Mouse (Mus musculus): ENCODE measurements around the gene Gm21972. TPM values are rescaled to one million over a fixed set of nuclear protein-coding genes. Genes with fewer than 3 reads are reported as not detected.
A peak's percentile ranks its signal among the peaks of the same experiment; 100 is the strongest.

Gm21972 gene
- polyA plus RNA-seq (2012; fragmentation: generic; extraction: Trizol), result 1.0 TPM

DNA sequence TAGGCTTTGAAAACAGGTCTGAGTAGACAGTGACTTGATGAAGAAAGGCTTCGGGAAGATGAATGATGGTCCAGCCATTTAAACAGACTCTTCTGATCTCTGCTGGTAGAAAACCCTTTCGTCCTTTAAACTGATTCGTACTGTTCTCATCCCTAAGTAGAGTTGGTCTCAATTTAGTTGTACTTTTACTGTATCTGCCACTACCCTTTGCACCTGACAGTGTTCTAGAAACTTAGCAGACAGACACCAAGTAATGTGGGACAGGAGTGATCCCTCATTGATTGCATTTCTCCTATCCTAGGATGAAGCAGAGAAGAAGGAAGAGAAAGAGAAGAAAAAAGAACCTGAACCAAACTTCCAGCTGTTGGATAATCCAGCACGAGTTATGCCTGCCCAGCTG, at the start of gene Gm21972:
Gene Gm21972 (plus strand): TSS at position 301 of the 400 bp plus-strand sequence.
- Histone ChIP-seq H3K4me2 (ENCODE audit: low read depth) (no peak within 1 kb of the TSS), H3ac (ENCODE audit: control insufficient read depth, insufficient read length) (no peak within 1 kb of the TSS), H3K79me2 (ENCODE audit: control insufficient read depth, insufficient read depth) (no peaks in the 10 kb centered on the region), H3K27me3 (ENCODE audit: control insufficient read depth, insufficient read depth, insufficient read length) (no peaks in the 10 kb centered on the region), H3K4me3 (no peak within 1 kb of the TSS), H3K36me3 (ENCODE audit: control insufficient read depth, insufficient read depth) (peaks cover 57% of the 10 kb centered on the region)
- TF ChIP-seq MYOD1 (IDR thresholded peaks at IDR 0.05; ENCODE audit: control insufficient read depth in 1 of 3, insufficient read length in 2 of 3, low read depth in 2 of 3) (no peak), POLR2A (IDR thresholded peaks at IDR 0.05; ENCODE audit: insufficient read length, low read depth) (no peak)

DNA sequence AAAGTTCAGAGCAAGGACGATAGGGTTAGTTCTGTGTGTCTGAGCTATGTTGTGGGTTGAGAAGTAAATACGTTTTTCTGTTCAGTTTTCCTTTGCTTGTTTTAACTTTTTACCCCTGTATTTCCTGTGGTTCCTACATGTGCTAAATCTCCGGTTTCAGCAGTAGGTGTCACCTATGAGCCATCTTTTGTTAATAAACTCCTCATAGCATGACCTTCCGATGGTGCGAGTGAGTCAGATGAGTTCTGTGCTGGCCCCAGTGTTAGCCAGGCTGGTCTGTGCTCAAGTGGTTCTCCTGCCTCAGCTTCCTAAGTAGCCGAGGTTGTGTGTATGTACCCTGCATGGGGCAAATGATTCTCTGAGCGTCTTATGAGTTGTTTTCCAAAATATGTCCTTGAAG, 39.0 kb upstream of the Gm21972 start:
- Histone ChIP-seq H3K27me3 (ENCODE audit: control insufficient read depth, insufficient read depth, insufficient read length) (no peaks in the 10 kb centered on the region), H3K4me2 (ENCODE audit: low read depth) (no peak overlapping the region), H3ac (ENCODE audit: control insufficient read depth, insufficient read length) (no peak overlapping the region), H3K36me3 (ENCODE audit: control insufficient read depth, insufficient read depth) (peaks cover 60% of the 10 kb centered on the region), H3K79me2 (ENCODE audit: control insufficient read depth, insufficient read depth) (peaks cover 7% of the 10 kb centered on the region), H3K4me3 (no peak overlapping the region)
- TF ChIP-seq E2F4 (IDR thresholded peaks at IDR 0.05; ENCODE audit: insufficient read depth), result no peak
- no peak for TF ChIP-seq USF1 (IDR thresholded peaks at IDR 0.05; ENCODE audit: low read depth)
- TF ChIP-seq POLR2A (IDR thresholded peaks at IDR 0.05; ENCODE audit: insufficient read length, low read depth), result no peak
- no peak for TF ChIP-seq REST (IDR thresholded peaks at IDR 0.05; ENCODE audit: insufficient read depth, insufficient read length)
- TF ChIP-seq TCF3 (IDR thresholded peaks at IDR 0.05; ENCODE audit: insufficient read length, low read depth), result no peak
- TF ChIP-seq POLR2AphosphoS2 (IDR thresholded peaks at IDR 0.05; ENCODE audit: insufficient read length, low read depth), result no peak
- no peak for TF ChIP-seq SRF (IDR thresholded peaks at IDR 0.05; ENCODE audit: control insufficient read depth, insufficient read length, low read depth)
- no peak for TF ChIP-seq TCF12 (IDR thresholded peaks at IDR 0.05; ENCODE audit: insufficient read depth, poor library complexity, severe bottlenecking)
- no peak for TF ChIP-seq CEBPB (IDR thresholded peaks at IDR 0.05; ENCODE audit: insufficient read depth, poor library complexity, severe bottlenecking)
- TF ChIP-seq MAX (IDR thresholded peaks at IDR 0.05; ENCODE audit: low read depth), result no peak
- TF ChIP-seq MYOD1 (IDR thresholded peaks at IDR 0.05; ENCODE audit: control insufficient read depth in 1 of 3, insufficient read length in 2 of 3, low read depth in 2 of 3), result no peak
- no peak for TF ChIP-seq MYOG (IDR thresholded peaks at IDR 0.05; ENCODE audit: control insufficient read depth in 1 of 3, insufficient read depth in 1 of 3, insufficient read length in 2 of 3, low read depth in 2 of 3)

DNA sequence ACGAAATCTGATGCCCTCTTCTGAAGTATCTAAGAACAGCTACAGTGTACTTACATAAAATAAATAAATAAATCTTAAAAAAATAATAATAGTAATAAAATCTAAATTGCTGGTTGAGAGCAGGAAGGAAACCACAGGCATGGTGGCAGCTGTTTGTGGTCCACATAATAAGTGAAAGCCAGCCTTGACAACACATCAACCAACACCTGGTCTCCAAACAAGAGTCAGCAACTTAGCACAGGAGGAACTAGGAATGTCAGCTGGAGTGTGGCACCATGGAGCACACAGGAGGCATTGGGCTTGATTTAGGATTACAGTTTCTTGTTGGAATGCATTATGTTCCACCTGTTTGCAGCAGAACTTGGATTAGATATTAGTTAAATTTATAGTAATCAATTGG, 28.4 kb upstream of the Gm21972 start:
- peaks cover 14% of the 10 kb centered on the region for H3K79me2 ChIP-seq (ENCODE audit: control insufficient read depth, insufficient read depth)
- TF ChIP-seq TCF12 (IDR thresholded peaks at IDR 0.05; ENCODE audit: insufficient read depth, poor library complexity, severe bottlenecking), result peak; percentile 72
- TF ChIP-seq SRF (IDR thresholded peaks at IDR 0.05; ENCODE audit: control insufficient read depth, insufficient read length, low read depth), result no peak
- TF ChIP-seq REST (IDR thresholded peaks at IDR 0.05; ENCODE audit: insufficient read depth, insufficient read length), result no peak
- TF ChIP-seq MYOG (IDR thresholded peaks at IDR 0.05; ENCODE audit: control insufficient read depth in 1 of 3, insufficient read depth in 1 of 3, insufficient read length in 2 of 3, low read depth in 2 of 3), result peak; percentile 32 to 86 (median 56)
- no peak for TF ChIP-seq CEBPB (IDR thresholded peaks at IDR 0.05; ENCODE audit: insufficient read depth, poor library complexity, severe bottlenecking)
- TF ChIP-seq E2F4 (IDR thresholded peaks at IDR 0.05; ENCODE audit: insufficient read depth), result no peak
- TF ChIP-seq MYOD1 (IDR thresholded peaks at IDR 0.05; ENCODE audit: control insufficient read depth in 1 of 3, insufficient read length in 2 of 3, low read depth in 2 of 3), result peak; percentile 45 to 90 (median 87)
- TF ChIP-seq POLR2AphosphoS2 (IDR thresholded peaks at IDR 0.05; ENCODE audit: insufficient read length, low read depth), result no peak
- TF ChIP-seq POLR2A (IDR thresholded peaks at IDR 0.05; ENCODE audit: insufficient read length, low read depth), result no peak
- TF ChIP-seq TCF3 (IDR thresholded peaks at IDR 0.05; ENCODE audit: insufficient read length, low read depth), result peak; percentile 45
- no peak for TF ChIP-seq USF1 (IDR thresholded peaks at IDR 0.05; ENCODE audit: low read depth)
- TF ChIP-seq MAX (IDR thresholded peaks at IDR 0.05; ENCODE audit: low read depth), result no peak
- no peak overlapping the region for H3K4me3 ChIP-seq
- no peak overlapping the region for H3ac ChIP-seq (ENCODE audit: control insufficient read depth, insufficient read length)
- H3K4me2 ChIP-seq (ENCODE audit: low read depth), result no peak overlapping the region
- no peaks in the 10 kb centered on the region for H3K27me3 ChIP-seq (ENCODE audit: control insufficient read depth, insufficient read depth, insufficient read length)
- peaks cover 21% of the 10 kb centered on the region for H3K36me3 ChIP-seq (ENCODE audit: control insufficient read depth, insufficient read depth)

DNA sequence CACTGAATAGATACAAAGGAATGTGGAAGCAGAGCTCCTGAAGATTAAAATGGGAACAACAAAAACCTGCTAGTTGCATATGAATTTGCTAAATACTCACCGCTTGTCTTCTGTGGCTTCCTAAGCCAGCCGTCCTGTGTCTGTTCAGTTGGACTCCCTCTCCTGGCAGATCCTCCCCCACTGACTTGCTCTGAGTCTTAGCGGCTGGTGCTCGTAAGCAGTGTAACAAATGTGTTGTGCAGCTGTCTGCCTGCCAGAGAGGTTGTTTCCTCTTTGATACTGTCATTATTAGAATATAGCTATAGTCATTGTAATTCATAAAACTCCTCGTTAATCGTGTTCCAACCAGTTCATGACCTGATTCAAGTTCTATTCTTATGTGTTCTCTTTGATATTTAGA, 21.7 kb upstream of the Gm21972 start, which contains the start of gene Htr2b:
Gene Htr2b (minus strand): TSS at position 192 of the 400 bp plus-strand sequence.
- Histone ChIP-seq H3K79me2 (ENCODE audit: control insufficient read depth, insufficient read depth) (peaks cover 22% of the 10 kb centered on the region), H3ac (ENCODE audit: control insufficient read depth, insufficient read length) (no peak within 1 kb of the TSS), H3K36me3 (ENCODE audit: control insufficient read depth, insufficient read depth) (peaks cover 12% of the 10 kb centered on the region), H3K27me3 (ENCODE audit: control insufficient read depth, insufficient read depth, insufficient read length) (no peaks in the 10 kb centered on the region), H3K4me2 (ENCODE audit: low read depth) (peak within 1 kb of the TSS; percentile 54), H3K4me3 (no peak within 1 kb of the TSS)
- TF ChIP-seq TCF12 (IDR thresholded peaks at IDR 0.05; ENCODE audit: insufficient read depth, poor library complexity, severe bottlenecking) (peak; percentile 2), POLR2AphosphoS2 (IDR thresholded peaks at IDR 0.05; ENCODE audit: insufficient read length, low read depth) (no peak), REST (IDR thresholded peaks at IDR 0.05; ENCODE audit: insufficient read depth, insufficient read length) (no peak), MYOG (IDR thresholded peaks at IDR 0.05; ENCODE audit: control insufficient read depth in 1 of 3, insufficient read depth in 1 of 3, insufficient read length in 2 of 3, low read depth in 2 of 3) (peak; percentile 66 to 92 (median 82)), E2F4 (IDR thresholded peaks at IDR 0.05; ENCODE audit: insufficient read depth) (no peak), CEBPB (IDR thresholded peaks at IDR 0.05; ENCODE audit: insufficient read depth, poor library complexity, severe bottlenecking) (no peak), USF1 (IDR thresholded peaks at IDR 0.05; ENCODE audit: low read depth) (no peak), TCF3 (IDR thresholded peaks at IDR 0.05; ENCODE audit: insufficient read length, low read depth) (no peak), POLR2A (IDR thresholded peaks at IDR 0.05; ENCODE audit: insufficient read length, low read depth) (no peak), SRF (IDR thresholded peaks at IDR 0.05; ENCODE audit: control insufficient read depth, insufficient read length, low read depth) (no peak), MYOD1 (IDR thresholded peaks at IDR 0.05; ENCODE audit: control insufficient read depth in 1 of 3, insufficient read length in 2 of 3, low read depth in 2 of 3) (peak; percentile 42 to 83 (median 68)), MAX (IDR thresholded peaks at IDR 0.05; ENCODE audit: low read depth) (no peak)

DNA sequence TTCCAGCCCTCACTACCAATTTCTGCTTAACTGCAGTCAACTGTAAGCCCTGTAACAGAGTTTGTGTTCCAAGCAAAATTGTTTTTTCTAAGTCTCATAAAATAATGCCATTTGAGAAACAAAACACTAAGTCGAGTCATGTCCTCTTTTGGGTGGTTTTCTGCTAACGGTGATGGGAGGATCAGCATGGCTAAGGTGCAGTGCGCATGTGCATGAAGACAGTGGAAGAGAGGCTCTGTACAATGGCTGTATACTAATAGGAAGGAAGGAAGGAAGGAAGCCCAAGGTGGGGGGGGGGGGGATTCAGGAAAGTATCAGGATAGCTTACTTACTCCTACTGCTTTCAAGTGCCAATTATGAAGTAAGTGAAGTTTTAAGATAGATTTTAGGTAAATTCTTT, 19.3 kb upstream of the Gm21972 start:
- no peak for TF ChIP-seq CEBPB (IDR thresholded peaks at IDR 0.05; ENCODE audit: insufficient read depth, poor library complexity, severe bottlenecking)
- TF ChIP-seq E2F4 (IDR thresholded peaks at IDR 0.05; ENCODE audit: insufficient read depth), result no peak
- no peak for TF ChIP-seq MAX (IDR thresholded peaks at IDR 0.05; ENCODE audit: low read depth)
- TF ChIP-seq TCF3 (IDR thresholded peaks at IDR 0.05; ENCODE audit: insufficient read length, low read depth), result no peak
- TF ChIP-seq TCF12 (IDR thresholded peaks at IDR 0.05; ENCODE audit: insufficient read depth, poor library complexity, severe bottlenecking), result no peak
- no peak for TF ChIP-seq POLR2A (IDR thresholded peaks at IDR 0.05; ENCODE audit: insufficient read length, low read depth)
- no peak for TF ChIP-seq USF1 (IDR thresholded peaks at IDR 0.05; ENCODE audit: low read depth)
- no peak for TF ChIP-seq REST (IDR thresholded peaks at IDR 0.05; ENCODE audit: insufficient read depth, insufficient read length)
- no peak for TF ChIP-seq SRF (IDR thresholded peaks at IDR 0.05; ENCODE audit: control insufficient read depth, insufficient read length, low read depth)
- no peak for TF ChIP-seq POLR2AphosphoS2 (IDR thresholded peaks at IDR 0.05; ENCODE audit: insufficient read length, low read depth)
- no peak for TF ChIP-seq MYOG (IDR thresholded peaks at IDR 0.05; ENCODE audit: control insufficient read depth in 1 of 3, insufficient read depth in 1 of 3, insufficient read length in 2 of 3, low read depth in 2 of 3)
- TF ChIP-seq MYOD1 (IDR thresholded peaks at IDR 0.05; ENCODE audit: control insufficient read depth in 1 of 3, insufficient read length in 2 of 3, low read depth in 2 of 3), result no peak
- Histone ChIP-seq H3K79me2 (ENCODE audit: control insufficient read depth, insufficient read depth) (peaks cover 21% of the 10 kb centered on the region), H3ac (ENCODE audit: control insufficient read depth, insufficient read length) (no peak overlapping the region), H3K36me3 (ENCODE audit: control insufficient read depth, insufficient read depth) (peaks cover 36% of the 10 kb centered on the region), H3K27me3 (ENCODE audit: control insufficient read depth, insufficient read depth, insufficient read length) (no peaks in the 10 kb centered on the region), H3K4me3 (no peak overlapping the region), H3K4me2 (ENCODE audit: low read depth) (no peak overlapping the region)
